Mouse (Mus musculus) testis, adult 2 months (tissue): Measurements from ENCODE around the gene Eps8.

Experiments used
- CTCF ChIP-seq: fragments of 200-500 bp; IDR thresholded peaks from 2 replicates; pipeline ENCODE4 v1.5.1; 2012; ENCODE audit warnings: low read depth, mild to moderate bottlenecking, inconsistent platforms, low read length, moderate library complexity; ENCODE audit not compliant: control insufficient read depth, insufficient read depth, insufficient replicate concordance
- POLR2A ChIP-seq: fragments of 200-500 bp; IDR thresholded peaks from 2 replicates; pipeline ENCODE4 v1.6.1; 2012; ENCODE audit warnings: low read depth, mild to moderate bottlenecking, inconsistent platforms, low read length, moderate library complexity; ENCODE audit not compliant: control insufficient read depth

DNA sequence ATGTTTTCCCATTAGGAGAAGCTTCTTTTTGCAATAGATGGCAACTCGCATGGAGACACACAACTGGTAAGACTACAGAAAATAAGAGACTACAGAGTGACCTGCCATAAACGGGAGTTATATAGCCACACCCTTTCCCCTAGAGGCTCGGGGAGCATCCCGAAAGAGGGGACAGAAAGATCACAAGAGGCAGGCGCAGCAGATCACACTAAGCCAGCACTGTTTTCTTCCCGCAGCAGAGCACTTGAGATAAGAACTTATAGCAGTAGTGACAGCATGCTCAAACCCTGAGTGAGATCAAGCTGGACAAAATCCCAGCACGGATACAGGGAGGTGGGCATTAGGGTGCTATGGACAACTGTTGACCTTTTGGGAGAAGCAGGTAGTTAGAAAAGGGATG, 198.6 kb downstream of the Eps8 start:
- no peak for TF ChIP-seq CTCF
- TF ChIP-seq POLR2A = no peak
